Mouse (Mus musculus) 3134 (cell line): Measurements from ENCODE around the gene Olfm1.

Source experiments
- DNase-seq: peaks from one replicate; pipeline ENCODE4 v3.0.0-alpha.2; 2011; ENCODE audit warnings: low spot score; ENCODE audit not compliant: insufficient read length; ENCODE audit errors: extremely low read depth

Gene Olfm1

DNA sequence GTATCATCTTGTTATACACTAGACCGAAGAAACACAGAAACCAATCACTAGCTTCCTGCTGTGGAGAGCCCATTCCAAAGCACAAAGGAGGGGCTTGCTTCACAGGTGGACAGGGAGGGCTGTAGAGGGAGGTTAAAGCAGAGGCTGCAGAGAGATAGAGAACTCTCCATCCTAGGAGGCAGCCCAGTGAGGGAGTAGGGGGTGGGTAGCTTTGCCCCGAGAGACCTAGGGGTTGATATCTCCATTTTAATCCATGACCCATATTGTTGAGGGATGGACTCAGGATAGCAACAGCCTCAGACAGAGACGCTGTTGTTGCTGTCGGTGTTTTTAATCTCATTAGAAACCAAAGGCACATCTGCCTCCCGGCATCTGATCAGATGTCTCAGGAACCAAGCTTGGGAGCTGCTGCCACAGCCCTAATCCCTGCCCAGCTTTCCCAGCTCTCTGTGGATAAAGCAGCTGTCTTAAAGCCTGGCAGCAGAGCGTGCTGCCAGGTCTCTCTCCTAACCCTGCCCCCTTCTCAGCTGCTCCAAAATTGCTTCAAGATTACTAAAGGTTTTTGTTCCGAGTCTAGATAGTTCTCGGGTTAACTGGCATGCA lies 34.9 kb downstream of the Olfm1 start:
- DNase-seq, result no peak

DNA sequence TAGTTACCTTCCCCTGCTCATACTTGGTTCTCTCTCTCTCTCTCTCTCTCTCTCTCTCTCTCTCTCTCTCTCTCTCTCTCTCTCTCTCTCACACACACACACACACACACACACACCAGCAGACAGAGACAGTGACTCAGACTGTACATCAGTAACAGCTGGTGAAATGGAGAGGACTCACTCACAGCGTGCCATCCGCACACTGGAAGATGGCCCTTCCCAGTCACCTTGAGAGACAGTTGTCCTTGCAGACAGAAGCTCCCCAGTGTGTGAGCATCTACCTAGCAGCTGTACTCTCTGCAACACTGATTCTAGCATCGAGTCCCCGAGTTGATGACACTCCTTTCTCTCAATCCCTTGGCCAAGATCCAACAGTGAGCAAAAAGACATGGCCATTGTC lies 35.6 kb downstream of the Olfm1 start:
- no peak for DNase-seq

DNA sequence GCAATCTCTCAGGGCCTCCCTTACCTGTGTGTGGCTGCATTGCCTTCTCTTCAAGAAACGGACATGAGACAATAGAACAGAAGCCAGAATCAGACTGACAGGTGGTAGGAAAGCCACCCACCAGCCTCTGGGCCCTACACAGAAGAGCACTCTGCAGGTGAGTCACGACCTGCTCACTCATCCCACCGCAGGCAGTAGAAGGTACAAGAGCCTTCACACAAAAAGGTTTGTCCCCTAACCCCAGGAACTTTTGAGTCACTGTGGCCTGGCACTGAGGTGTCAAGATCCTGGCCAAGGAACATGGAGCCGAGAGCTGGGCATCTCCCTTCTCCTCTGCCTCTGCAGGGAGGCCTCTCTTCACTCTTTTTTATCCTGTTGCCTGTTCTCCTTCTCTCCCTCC lies 42.3 kb downstream of the Olfm1 start:
- no peak for DNase-seq

DNA sequence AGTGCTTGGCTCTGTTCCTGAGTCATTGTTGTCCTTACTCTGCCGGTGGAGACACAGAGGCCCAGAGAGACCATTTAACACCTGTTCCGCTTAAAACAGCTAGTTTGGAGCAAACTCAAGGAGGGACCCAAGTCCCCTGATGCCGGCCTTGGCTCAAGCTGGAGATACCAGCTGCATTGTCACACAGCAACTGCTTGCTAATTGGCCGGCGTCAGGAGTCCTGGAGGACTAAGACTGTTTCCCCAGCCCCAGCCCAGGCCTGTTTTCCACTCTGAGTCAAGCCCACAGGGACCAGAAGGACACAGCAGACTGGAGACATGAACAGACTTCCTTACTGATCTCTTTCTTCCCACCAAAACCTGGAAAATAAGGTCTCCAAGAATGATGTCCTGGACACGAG lies 43.7 kb downstream of the Olfm1 start:
- no peak for DNase-seq

DNA sequence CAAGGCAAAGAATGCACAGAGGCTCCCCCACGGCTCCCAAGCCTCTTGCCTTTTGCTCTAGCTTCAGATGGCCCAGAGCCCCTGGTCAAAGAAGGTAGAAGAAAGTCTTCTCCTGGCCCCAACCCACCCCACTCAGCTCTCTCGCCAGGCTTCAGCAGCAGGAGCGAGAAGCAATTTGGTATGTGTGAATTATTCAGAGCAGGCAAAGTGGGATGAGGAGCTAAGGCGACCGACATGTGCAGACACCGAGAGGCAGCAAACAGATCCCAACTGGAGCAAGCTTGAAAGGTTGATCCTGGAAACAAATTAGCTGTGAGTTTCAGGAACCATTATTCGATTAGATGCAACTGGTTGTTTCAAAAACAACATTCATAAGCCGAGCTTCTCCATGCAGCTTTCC lies 46.8 kb downstream of the Olfm1 start:
- DNase-seq, result no peak

DNA sequence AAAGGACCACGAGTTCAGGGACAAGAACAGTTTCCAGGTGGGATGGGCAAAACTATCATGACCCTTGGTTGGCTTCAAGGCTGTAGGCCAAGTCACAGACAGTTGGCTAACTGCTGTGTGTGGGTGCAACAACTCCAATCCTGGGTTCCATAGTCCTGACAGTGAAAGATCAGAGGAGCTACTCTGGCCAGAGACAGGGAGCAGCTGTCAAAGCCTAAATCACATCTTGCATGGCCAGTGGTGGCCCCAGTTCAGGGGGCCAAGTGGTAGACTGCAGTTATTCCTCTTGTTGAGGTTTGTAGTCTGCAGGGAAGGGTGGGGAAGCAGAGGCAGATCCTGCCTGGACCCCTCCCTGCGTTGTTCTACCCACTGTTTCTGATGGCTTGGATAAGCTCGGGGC lies 48.1 kb downstream of the Olfm1 start:
- no peak for DNase-seq

DNA sequence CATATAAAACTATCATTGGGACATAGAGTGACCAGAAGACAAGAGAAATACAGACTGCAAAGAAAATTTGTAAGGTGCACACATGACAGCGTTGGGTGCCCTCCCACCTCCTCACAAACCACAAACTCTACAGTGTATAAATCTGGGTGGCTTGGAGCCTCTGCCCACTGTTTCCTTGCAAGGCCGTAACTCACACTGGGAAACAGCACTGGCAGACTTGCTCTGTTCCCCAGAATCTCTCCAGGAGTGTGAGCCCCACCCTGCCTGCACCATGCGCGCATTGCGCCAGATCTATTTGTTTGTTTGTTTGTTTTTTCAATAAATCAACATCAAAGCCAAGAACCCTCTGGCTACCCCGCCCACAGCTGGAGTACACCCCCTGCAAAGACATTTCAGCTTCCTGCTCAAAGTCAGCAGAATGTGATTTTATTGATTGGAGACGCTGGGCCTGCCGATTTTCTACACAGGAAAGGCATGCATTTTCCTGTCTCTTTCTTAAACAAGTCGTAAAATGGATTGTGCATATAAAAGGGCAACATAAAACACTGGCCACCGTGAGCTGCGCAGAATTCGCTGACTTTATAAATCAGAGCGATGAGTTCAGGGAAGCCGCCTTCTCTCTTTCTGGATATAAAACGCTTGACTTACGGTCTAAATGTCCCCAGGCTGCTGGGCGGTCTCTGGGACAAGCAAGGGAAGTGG lies 48.9 kb downstream of the Olfm1 start:
- DNase-seq, result no peak

DNA sequence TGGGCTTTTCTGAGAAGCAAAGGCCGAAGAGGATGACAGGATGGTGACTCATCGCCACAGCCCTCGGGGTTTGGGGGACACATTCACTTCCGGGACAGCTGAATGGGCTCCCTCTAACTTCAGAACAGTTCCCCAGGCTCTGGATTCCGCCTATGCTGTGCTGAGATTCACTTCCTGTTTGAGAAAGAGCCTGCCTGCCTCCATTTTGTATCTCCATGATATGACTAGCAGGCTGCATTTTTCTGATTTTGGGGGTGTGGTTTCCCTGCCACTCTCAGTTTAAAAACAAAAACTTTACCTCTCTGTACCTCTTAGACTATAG lies 49.4 kb downstream of the Olfm1 start:
- DNase-seq, result no peak

DNA sequence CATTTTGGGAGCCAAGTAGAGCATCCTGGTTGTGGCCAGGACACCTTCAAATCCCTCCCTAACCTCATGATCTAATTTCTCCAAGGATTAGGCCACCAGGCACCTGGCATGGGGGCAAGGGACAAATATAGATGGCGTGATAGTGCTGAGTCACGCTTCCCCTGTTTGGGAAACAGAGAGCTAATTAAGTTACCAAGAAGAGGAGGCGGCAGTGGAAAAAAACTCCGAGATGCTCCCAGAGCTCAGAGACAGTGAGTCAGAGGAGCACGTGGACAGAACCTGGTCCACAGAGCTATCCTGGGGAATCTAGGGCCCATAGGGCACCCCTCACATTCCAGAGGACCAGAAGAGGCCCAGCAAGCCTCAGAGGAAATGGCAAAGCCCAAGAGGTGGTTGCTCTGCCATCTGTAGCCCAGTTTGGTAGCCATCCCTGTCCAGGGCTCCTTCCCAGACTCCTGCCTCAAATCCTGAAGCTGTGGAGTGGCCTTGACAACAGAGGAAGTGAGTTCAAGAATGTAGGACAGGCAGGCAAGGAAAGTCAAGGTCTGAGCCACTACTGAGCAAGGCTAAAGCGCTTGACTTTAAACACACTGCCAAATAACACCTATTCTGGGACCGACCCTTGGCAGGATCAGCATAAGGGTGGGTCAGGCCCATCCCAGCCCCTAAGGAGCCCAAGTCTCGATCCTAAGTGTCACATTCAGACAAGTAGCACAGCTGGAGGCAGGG lies 52.0 kb downstream of the Olfm1 start:
- peak; percentile 75 for DNase-seq

DNA sequence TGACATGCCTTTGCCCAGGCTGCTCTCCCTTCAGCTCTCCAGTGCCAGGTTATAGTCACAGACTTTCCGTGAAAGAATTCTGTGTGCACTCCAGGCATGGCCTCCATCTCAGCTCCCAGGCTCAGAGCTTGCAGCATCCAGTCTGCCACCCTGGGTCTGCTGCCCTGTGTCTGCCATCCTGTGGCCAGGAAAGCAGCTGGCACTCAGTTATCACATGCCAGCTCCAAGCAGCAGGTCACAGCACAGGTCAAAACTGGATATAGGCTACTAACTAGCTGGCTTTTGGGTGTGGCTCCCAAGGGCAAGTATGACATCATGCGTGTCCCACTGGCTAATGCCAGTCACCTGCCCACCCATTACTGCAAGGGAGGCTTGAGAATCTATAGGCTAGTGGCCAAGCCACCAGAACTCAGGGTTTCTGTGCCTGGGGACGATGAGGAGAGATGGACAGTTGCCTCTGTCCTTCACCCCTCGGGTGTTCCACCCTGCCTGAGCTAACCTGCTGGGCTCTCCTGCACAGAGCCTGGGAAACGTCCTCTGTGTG lies 53.4 kb downstream of the Olfm1 start:
- peak; percentile 36 for DNase-seq

DNA sequence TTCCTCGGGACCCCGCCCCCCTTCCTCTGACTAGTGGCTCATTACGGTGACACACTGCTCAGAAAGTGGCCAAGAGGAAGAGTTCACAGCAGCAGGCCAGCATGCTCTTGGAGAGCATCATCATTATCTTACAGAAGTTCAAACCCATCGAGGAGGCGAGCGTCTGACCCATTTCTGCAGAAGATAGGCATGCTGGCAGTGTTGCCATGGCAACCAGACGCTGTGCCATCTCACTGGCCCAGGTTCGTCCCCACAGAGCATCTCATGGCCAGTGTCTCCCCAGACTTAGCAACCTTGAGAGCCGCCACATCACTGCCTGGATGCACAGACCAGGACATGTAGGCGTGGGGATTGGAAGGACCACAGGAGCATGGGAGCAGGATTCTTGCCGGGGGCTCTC lies 54.3 kb downstream of the Olfm1 start:
- no peak for DNase-seq

DNA sequence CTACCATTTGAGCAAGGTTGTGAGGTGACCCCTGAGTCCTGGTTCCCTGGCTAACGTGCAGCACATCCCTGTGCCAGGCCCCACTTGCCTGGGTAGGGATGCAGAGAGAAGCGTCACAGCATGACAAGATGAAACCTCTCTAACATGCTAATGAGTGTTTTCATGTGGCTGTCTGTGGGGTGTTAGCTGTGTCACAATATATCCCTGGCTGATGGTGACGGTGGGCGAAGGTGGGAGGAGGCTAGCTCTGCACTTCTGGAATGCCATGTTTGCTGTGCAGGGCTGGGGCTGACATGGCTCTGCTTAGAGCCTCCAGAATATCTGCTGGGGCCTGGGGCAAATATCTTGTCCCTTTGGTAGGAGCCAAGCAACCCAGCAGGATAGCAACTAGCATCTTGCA lies 59.8 kb downstream of the Olfm1 start:
- DNase-seq, result no peak

DNA sequence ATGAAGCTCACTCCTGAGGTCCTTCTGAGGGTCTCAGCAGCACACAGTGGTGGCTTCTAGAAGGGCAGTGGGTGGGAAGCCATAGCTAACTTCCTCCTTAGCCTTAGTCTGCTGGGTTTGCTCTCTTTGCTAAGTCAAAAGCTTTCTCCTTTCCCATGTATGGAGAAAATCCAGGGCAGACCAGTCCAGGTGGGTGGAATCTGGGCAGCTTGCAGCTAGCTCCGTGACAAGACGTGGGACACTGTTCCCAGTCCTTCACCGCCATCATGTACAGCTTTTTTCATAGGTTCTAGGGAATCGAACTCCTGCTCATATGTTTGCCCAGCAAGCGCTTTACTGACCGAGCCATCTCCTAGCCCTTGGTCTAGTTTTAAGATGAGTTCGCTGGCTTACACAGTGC lies 63.2 kb downstream of the Olfm1 start:
- DNase-seq, result no peak

DNA sequence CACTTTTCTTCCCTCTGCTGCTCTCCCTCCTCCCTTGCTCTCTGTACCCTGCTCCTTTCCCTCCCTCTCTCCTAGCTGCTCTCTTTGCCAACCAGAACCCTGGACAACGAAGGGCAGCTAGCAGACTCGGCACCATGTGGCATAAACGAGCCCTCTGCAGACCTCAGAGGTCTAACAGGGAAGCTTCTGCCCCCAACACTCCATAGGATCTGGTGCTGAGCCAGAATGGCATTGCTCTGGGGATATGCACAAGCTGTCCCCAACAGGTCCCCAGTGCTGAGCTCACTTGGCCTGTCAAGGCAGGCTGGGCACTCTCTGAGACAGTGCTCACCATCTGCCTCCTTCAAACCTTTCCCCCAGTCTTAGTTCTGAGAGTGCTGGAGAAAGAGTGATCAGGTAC lies 68.6 kb downstream of the Olfm1 start:
- DNase-seq, result no peak

DNA sequence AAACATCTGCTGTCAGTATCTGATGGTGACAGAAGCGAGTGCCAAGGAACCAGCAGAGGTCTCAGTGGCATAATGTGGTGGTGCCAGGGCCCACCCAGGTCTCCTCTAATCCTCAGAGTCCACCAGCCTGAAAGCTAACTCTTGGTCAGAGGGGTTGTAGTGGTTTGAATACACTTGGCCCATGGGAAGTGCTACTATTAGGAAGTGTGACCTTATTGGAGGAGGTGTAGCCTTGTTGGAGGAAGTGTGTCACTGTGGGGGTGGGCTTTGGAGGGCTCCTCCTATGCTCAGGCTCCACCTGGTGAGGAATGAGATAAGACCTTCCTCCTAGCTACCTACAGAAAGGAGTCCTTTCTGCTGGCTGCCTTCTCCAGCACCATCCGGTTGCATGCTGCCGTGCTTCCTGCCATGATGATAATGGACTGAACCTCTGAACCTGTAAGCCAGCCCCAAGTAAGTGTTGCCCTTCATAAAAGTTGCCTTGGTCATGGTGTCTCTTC lies 75.0 kb downstream of the Olfm1 start:
- DNase-seq, result no peak

DNA sequence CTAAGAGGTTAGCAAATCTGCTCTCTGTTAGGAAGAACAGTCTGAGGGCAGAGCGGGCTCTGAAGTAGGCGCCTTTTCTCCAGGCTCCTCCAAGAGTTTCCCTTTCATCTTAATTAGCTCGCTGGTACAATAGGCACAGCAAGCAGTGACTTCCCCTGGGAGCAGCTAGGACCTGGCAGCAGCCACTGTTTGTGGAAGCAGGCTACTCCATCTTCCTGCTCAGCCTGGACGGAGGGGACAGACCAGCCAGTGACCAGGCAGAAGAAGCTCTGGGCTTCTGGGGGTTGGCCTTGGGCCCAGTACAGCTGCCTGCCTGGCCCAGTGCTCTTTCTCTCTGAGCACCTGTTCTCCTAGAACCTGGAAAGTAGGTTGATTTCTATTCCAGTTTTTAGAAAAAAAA lies 77.8 kb downstream of the Olfm1 start:
- no peak for DNase-seq

DNA sequence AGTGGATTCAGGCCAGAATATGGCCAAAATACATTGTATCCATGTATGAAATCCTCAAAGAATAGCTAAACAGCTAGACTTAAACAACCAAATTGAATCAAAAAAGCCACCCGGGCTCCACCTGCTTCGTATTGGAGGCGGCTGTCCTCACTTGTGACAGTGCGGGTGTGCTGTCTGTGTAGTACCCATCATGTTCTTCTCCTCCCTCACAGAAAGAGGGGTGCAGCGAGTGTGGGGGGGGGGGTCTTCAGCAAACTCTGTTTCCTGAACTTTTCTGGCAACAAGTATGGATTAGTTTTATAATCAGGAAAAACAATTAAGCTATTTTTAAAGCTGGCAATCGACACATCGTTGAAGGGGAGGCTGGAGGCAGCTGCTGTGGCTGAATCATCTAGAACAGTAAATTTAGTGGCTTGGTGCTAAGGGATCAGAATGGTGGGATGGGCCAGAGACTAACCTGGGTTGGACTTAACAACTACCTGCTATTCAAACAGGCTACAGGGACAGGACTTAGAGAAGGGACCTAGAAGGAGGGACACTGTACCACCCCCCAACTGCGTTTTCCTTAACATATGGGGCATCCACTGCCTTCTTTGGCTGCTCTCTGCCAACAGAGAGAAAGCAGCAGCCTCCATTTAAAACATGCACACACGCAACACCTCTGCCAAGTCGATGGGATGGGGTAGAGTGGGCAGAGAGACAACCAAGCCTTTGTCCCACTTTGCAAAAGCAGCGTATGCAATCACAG lies 79.6 kb downstream of the Olfm1 start:
- no peak for DNase-seq

DNA sequence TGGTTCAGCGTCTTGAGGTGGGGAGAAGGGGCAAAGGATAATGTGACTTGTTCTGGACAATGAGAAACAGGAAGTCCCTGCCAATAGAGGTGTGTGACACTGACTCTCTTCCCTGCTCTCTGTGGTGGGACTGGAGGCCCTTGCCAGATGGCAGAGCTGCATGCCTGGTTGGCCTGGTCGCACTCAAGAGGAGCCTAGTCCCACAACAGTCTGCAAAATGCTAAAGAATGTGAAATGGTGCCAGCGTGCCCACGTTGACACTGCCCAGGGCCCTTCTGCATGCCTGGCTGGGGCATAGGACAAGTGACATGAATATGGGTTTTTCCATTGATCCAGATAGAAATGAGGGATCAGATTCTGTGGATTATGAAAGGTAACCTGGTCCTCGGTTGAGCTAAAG lies 81.2 kb downstream of the Olfm1 start:
- no peak for DNase-seq

DNA sequence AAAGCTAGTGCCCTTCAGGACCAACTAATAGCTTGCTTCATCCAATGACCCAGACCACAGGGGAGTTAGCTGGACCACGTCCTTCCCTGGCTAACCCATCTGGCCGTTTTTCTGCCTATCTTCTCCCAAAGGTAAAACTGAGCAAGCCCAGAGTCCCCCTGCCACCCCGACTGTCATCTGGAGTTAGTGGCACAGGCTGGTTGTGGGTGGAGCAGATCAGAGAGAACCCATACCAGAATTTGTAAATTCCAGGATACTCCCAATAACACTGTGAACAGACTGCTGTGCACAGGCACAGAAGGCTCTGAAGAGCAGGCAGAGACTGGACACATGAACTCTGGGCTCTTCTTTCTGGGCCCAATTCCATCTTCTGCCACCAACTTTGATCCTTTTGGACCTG lies 82.6 kb downstream of the Olfm1 start:
- DNase-seq, result no peak

DNA sequence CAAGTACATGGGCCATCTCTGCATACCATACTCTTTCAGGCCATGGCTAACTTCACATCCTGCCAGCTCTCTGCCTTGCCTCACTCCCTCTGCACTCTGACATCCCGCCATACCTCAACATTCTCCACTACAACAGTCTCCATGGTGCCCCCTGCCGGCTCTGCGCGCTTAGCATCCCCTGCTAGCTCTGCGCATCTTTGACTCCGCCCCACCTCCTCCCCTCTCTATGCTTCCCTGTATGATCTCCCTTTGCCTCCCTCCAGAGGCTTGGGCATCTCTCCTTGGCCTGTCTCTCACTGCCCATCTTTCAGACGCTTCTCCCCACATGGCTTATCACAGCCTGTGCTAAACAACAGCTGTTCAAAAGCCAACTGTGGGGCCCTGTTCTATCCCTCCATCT lies 85.4 kb downstream of the Olfm1 start:
- DNase-seq, result peak; percentile 50

DNA sequence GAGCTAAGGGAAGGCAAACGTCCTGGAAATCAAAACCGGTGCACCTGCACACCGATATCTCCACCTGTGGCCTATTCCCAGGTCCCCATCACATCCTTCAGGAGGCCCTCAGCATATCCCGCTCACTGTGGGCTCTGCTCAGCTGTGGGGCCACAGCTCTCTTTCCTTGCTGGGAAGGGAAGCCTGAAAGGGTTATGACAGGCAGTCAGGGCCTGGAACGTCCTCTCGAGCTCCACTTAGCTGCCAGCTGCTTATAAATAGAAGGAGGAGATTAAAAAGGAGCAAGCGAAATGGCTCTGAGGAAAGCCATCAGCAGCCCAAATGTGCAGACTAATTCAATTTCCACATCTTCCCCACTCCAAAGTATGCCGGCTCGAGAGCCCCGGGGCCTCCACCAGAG lies 86.1 kb downstream of the Olfm1 start:
- no peak for DNase-seq
